Comparison of ENCODE assay signal across 19 mouse cellular contexts in the genomic region with DNA sequence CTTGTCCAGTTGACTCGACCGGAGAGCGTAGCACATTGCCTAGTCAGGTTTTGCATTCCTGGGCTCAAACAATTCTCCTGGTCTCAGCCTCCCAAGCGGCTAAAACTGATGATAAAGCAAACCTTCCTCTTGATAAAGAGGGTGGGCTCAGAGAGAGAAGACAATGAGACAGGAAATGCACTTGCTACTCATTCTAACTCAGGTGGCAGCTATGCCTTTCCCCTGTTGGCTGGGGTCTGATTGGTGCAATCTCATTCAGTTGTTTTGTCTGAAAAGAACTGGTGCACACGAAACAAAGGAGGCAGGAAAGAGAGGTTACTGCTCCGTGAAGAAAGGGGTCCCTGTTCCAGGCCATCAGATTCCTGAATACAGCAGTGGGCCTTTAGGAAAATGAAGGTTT.
A peak's percentile ranks its signal among the peaks of the same experiment; 100 is the strongest.
DNase-seq lines count a peak whose midpoint lies in the region; TF ChIP-seq lines count a peak whose summit lies in the region.
"Had no signal": no experiment of that assay in that cellular context is flagged by ENCODE, and none has a peak within 500 bp of the region (broad histone marks: within the 10 kb centered on the region; RNA-seq: fewer than 3 reads in every experiment).

No protein-coding gene starts in this region.

- H3K4me3 ChIP-seq in ES-E14 (ENCODE audit: insufficient read depth in 1 of 2, low read depth in 1 of 2, low read length in 2 of 2, poor library complexity in 1 of 2, severe bottlenecking in 1 of 2): no peak overlapping the region
- H3K4me3 ChIP-seq: embryonic facial prominence, embryonic 13.5 days; embryonic facial prominence, embryonic 15.5 days; erythroblast, embryonic 14.5 days; forebrain, embryonic 10.5 days; forebrain, embryonic 12.5 days had no signal

- no peak overlapping the region for H3K9ac ChIP-seq in ES-E14 (ENCODE audit: insufficient read depth, low read depth, low read length, poor library complexity, severe bottlenecking)
- H3K9ac ChIP-seq: embryonic facial prominence, embryonic 13.5 days; embryonic facial prominence, embryonic 15.5 days; forebrain, embryonic 12.5 days had no signal

- H3K36me3 ChIP-seq in ES-E14 (ENCODE audit: control insufficient read depth, insufficient read depth, low read length, poor library complexity, severe bottlenecking): no peaks in the 10 kb centered on the region
- H3K36me3 ChIP-seq: embryonic facial prominence, embryonic 13.5 days; embryonic facial prominence, embryonic 15.5 days; forebrain, embryonic 10.5 days; forebrain, embryonic 12.5 days had no signal

- in situ Hi-C loops in ES-E14 (cut with MboI; ENCODE audit: low sequenced_read_pairs in 2 of 2, unreplicated experiment in 2 of 2): no loop called here

- no peaks in the 10 kb centered on the region for H3K9me3 ChIP-seq in ES-E14 (ENCODE audit: control insufficient read depth, insufficient read depth, low read depth, low read length)
- H3K9me3 ChIP-seq: embryonic facial prominence, embryonic 13.5 days; embryonic facial prominence, embryonic 15.5 days; forebrain, embryonic 10.5 days; forebrain, embryonic 12.5 days had no signal

- no peaks in the 10 kb centered on the region; a peak in 1 of 4 replicates for H3K4me1 ChIP-seq in ES-E14 (ENCODE audit: control insufficient read depth in 2 of 2, insufficient read depth in 2 of 2, low read length in 2 of 2, poor library complexity in 1 of 2)
- H3K4me1 ChIP-seq: embryonic facial prominence, embryonic 13.5 days; embryonic facial prominence, embryonic 15.5 days; forebrain, embryonic 10.5 days; forebrain, embryonic 12.5 days had no signal

- DNase-seq in ES-CJ7 (ENCODE audit: low read depth, low spot score) (peak; percentile 7), ES-E14 (ENCODE audit: low read depth, low spot score) (peak; percentile 12), ZHBTc4 (ENCODE audit: low read depth, low spot score) (peak; percentile 25)
- no peak for DNase-seq in embryo, embryonic 10 days (ENCODE audit: low spot score)
- DNase-seq in adrenal gland, postnatal 14 days: no peak
- DNase-seq: adrenal gland, adult 2 months; adrenal gland, postnatal 10 days; adrenal gland, postnatal 36 days; cerebellum, adult 11-12 months; cerebellum, adult 2 months; cerebellum, adult 9-10 months; cerebellum, postnatal 10 days; cerebellum, postnatal 25 days; embryo, embryonic 11 days had no signal

- no peak overlapping the region for H3K27ac ChIP-seq in ES-E14 (ENCODE audit: insufficient read depth, low read depth, low read length, poor library complexity, severe bottlenecking)
- H3K27ac ChIP-seq: embryonic facial prominence, embryonic 13.5 days; embryonic facial prominence, embryonic 15.5 days; forebrain, embryonic 10.5 days; forebrain, embryonic 12.5 days had no signal

TF ChIP-seq in ES-E14, 5 proteins besides CTCF, POLR2A, EP300 and RAD21:
- 0 out of 2 replicates have a peak, but pooled peaks have one; percentile 25 for TF ChIP-seq MAFK (IDR thresholded peaks at IDR 0.05; ENCODE audit: insufficient read depth, low read depth, low read length)
- no peak for TF ChIP-seq HCFC1 (IDR thresholded peaks at IDR 0.05; ENCODE audit: borderline replicate concordance, insufficient read depth, low read length)

Comparison
In these comparisons a context has a peak if more than half of its experiments do, and no peak if none do; other contexts are left out.
1. DNase-seq: peak in ES-CJ7 (single experiment), ES-E14 (single experiment) and ZHBTc4 (single experiment); none in embryo, embryonic 10 days (single experiment) and adrenal gland, postnatal 14 days (single experiment).